Mouse (Mus musculus) testis, adult 2 months (tissue): ENCODE results near the gene Atg10.

Source experiments
- CTCF ChIP-seq: fragments of 200-500 bp; IDR thresholded peaks from 2 replicates; pipeline ENCODE4 v1.5.1; 2012; ENCODE audit warnings: low read depth, mild to moderate bottlenecking, inconsistent platforms, low read length, moderate library complexity; ENCODE audit not compliant: control insufficient read depth, insufficient read depth, insufficient replicate concordance
- POLR2A ChIP-seq: fragments of 200-500 bp; IDR thresholded peaks from 2 replicates; pipeline ENCODE4 v1.6.1; 2012; ENCODE audit warnings: low read depth, mild to moderate bottlenecking, inconsistent platforms, low read length, moderate library complexity; ENCODE audit not compliant: control insufficient read depth

- TF ChIP-seq CTCF (no peak), POLR2A (no peak)
These were observed 162.9 kb downstream of the Atg10 start for GRCm38 (mm10) chr13:91060871-91061270.
